Mouse (Mus musculus): ENCODE data around the gene Plbd1. TPM values are rescaled to one million over a fixed set of nuclear protein-coding genes. Genes with fewer than 3 reads are reported as not detected.

Plbd1 gene
- polyA plus RNA-seq (2015; fragmentation: Nextera tagmentation; extraction: Ambion mirVana): 7.8 and 25.1 TPM in 2 replicates

GRCm38 (mm10) chr6:136661706-136662016 lies at the start of gene Plbd1:
Gene Plbd1, minus strand, starts transcription at chr6:136661928.

Other genes starting within 250 kb of the Plbd1 start
- not detected in 2 replicates for gene E330021D16Rik, start 246.4 kb downstream of the Plbd1 start, polyA plus RNA-seq (2015; fragmentation: Nextera tagmentation; extraction: Ambion mirVana)
- gene Atf7ip, start 155.8 kb downstream of the Plbd1 start, polyA plus RNA-seq (2015; fragmentation: Nextera tagmentation; extraction: Ambion mirVana): 15.9 and 27.6 TPM in 2 replicates
- 0.06 and 0.08 TPM in 2 replicates for gene Gucy2c, start 119.8 kb upstream of the Plbd1 start, polyA plus RNA-seq (2015; fragmentation: Nextera tagmentation; extraction: Ambion mirVana)
- gene Hist4h4, start 142.5 kb upstream of the Plbd1 start, polyA plus RNA-seq (2015; fragmentation: Nextera tagmentation; extraction: Ambion mirVana): 0.44 and 0.66 TPM in 2 replicates
- gene H2afj, start 146.3 kb upstream of the Plbd1 start, polyA plus RNA-seq (2015; fragmentation: Nextera tagmentation; extraction: Ambion mirVana): 353 and 420 TPM in 2 replicates
- 1.2 and 1.5 TPM in 2 replicates for gene BC049715, start 165.7 kb upstream of the Plbd1 start, polyA plus RNA-seq (2015; fragmentation: Nextera tagmentation; extraction: Ambion mirVana)
- gene Wbp11, start 166.3 kb upstream of the Plbd1 start, polyA plus RNA-seq (2015; fragmentation: Nextera tagmentation; extraction: Ambion mirVana): 46.0 and 59.2 TPM in 2 replicates
- gene Smco3, start 173.5 kb upstream of the Plbd1 start, polyA plus RNA-seq (2015; fragmentation: Nextera tagmentation; extraction: Ambion mirVana): 1.6 and 5.3 TPM in 2 replicates
- 8.2 and 12.0 TPM in 2 replicates for gene Art4, start 195.8 kb upstream of the Plbd1 start, polyA plus RNA-seq (2015; fragmentation: Nextera tagmentation; extraction: Ambion mirVana)
- 449 and 981 TPM in 2 replicates for gene Mgp, start 213.9 kb upstream of the Plbd1 start, polyA plus RNA-seq (2015; fragmentation: Nextera tagmentation; extraction: Ambion mirVana)